Comparison of ENCODE assay signal across 7 mouse cellular contexts in the genomic region with DNA sequence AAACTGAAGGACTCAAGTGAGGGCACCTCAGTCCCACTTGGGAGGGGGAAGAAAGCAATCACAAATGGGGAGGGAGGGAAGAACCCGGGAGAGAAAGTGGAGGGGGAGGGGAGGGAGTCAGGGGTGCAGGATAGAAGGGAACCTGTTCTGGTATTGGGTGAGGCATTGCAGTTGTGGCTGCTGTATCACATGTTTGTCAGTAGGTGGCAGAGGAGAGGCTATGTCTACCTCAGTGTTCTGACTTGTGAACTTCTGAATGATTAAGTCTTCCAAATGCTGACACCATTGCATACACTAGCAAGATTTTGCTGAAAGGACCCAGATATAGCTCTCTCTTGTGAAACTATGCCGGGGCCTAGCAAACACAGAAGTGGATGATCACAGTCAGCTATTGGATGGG. TPM values are rescaled to one million over a fixed set of nuclear protein-coding genes. Genes with fewer than 3 reads are reported as not detected.
DNase-seq lines count a peak whose midpoint lies in the region; ATAC-seq and TF ChIP-seq lines count a peak whose summit lies in the region.
"Not testable (repeated sequence)": the region's sequence is repeated elsewhere in the genome, so short reads cannot be mapped to it uniquely, and the experiment has no call there.

No protein-coding gene starts in this region.

- not testable (repeated sequence) for H3K4me2 ChIP-seq in liver, embryonic 14.5 days (ENCODE audit: low read depth)

- ATAC-seq in activated CD4-positive, CD25-positive, alpha-beta regulatory T cell, adult 4 months, result peak; percentile 52
- ATAC-seq in liver, embryonic 14.5 days (ENCODE audit: insufficient read depth), result not testable (repeated sequence)

- TF ChIP-seq POLR2A in MEL (IDR thresholded peaks at IDR 0.05; ENCODE audit: control insufficient read depth in 1 of 2, insufficient read depth in 1 of 2, low read depth in 1 of 2, low read length in 2 of 2, poor library complexity in 1 of 2), result not testable (repeated sequence)

- peak in 2 of 3 experiments; percentile 21 to 39; a peak in 2 of 6 replicates for TF ChIP-seq CTCF in MEL (IDR thresholded peaks at IDR 0.05 in 2 of 3, conservative IDR thresholded peaks at IDR 0.05 in 1 of 3; ENCODE audit: control insufficient read depth in 1 of 3, insufficient read depth in 1 of 3, low read depth in 2 of 3, low read length in 3 of 3, poor library complexity in 1 of 3, severe bottlenecking in 1 of 3)
- peak; percentile 35 for TF ChIP-seq CTCF in liver, embryonic 14.5 days (IDR thresholded peaks at IDR 0.05; ENCODE audit: low read depth)

- H3K4me3 ChIP-seq in MEL (ENCODE audit: control insufficient read depth in 1 of 2, insufficient read depth in 1 of 2, low read depth in 2 of 2, low read length in 2 of 2); liver, embryonic 14.5 days (ENCODE audit: insufficient read depth in 1 of 2, low read depth in 2 of 2, low read length in 2 of 2): not testable (repeated sequence)

- H3K36me3 ChIP-seq in MEL (ENCODE audit: control insufficient read depth in 1 of 2, insufficient read depth in 2 of 2, low read length in 2 of 2); liver, embryonic 14.5 days (replicated peaks; ENCODE audit: control insufficient read depth, insufficient read depth, low read depth): not testable (repeated sequence)

- not testable (repeated sequence) for H3K4me1 ChIP-seq in MEL (ENCODE audit: control insufficient read depth in 1 of 2, insufficient read depth in 2 of 2, low read length in 2 of 2); liver, embryonic 14.5 days (replicated peaks; ENCODE audit: control insufficient read depth in 2 of 2, insufficient read depth in 2 of 2, low read length in 1 of 2)

- not testable (repeated sequence) for H3K79me2 ChIP-seq in MEL (ENCODE audit: control insufficient read depth, insufficient read depth, low read length, poor library complexity)

- not testable (repeated sequence) for H3K9me3 ChIP-seq in MEL (replicated peaks; ENCODE audit: insufficient read depth, low read length); liver, embryonic 14.5 days (ENCODE audit: control insufficient read depth, low read length)

- peak; percentile 31 for DNase-seq in CD4-positive, CD25-positive, alpha-beta regulatory T cell, adult 2 months (ENCODE audit: low read depth, low spot score)
- DNase-seq in MEL (ENCODE audit: low read depth, low spot score), result peak; percentile 37
- peak; percentile 18 for DNase-seq in embryo, embryonic 10.5 days (ENCODE audit: low spot score)
- DNase-seq in induced T-regulatory cell, adult 2 months (ENCODE audit: low read depth), result peak; percentile 18
- not testable (repeated sequence) for DNase-seq in liver, embryonic 14.5 days (ENCODE audit: low read depth in 3 of 3, low spot score in 3 of 3)
- peak; percentile 5 for DNase-seq in naive thymus-derived CD4-positive, alpha-beta T cell, adult 2 months (ENCODE audit: low read depth)

- not testable (repeated sequence) for H3K27me3 ChIP-seq in MEL (ENCODE audit: control insufficient read depth in 1 of 2, insufficient read depth in 2 of 2, low read length in 2 of 2); liver, embryonic 14.5 days (ENCODE audit: control insufficient read depth, insufficient read depth, low read length)

- peak; percentile 15 for TF ChIP-seq RAD21 in MEL (IDR thresholded peaks at IDR 0.05; ENCODE audit: low read depth, low read length)

- not testable (repeated sequence) for TF ChIP-seq EP300 in MEL (IDR thresholded peaks at IDR 0.05; ENCODE audit: low read depth in 1 of 2, low read length in 2 of 2); liver, embryonic 14.5 days (IDR thresholded peaks at IDR 0.05; ENCODE audit: low read depth)

- WGBS in liver, embryonic 14.5 days (ENCODE audit: insufficient replicate concordance), result 29% methylated on average over 2 of the region's 2 CpGs

- not testable (repeated sequence) for H3K9ac ChIP-seq in MEL (ENCODE audit: control insufficient read depth, low read depth, low read length, poor library complexity, severe bottlenecking); liver, embryonic 14.5 days (replicated peaks)

- H3K27ac ChIP-seq in MEL (ENCODE audit: control insufficient read depth, low read depth, low read length); liver, embryonic 14.5 days: not testable (repeated sequence)

TF ChIP-seq in MEL, 35 proteins besides CTCF, POLR2A, EP300 and RAD21:
- peak; percentile 38 for TF ChIP-seq SMC3 (IDR thresholded peaks at IDR 0.05; ENCODE audit: low read depth, low read length)

RNA-seq across cellular contexts. Expression of a gene that starts 32.6 kb away (rescaled TPM):
- total RNA-seq in MEL (2012; rRNA removed), result 26.3 and 26.7 TPM in 2 replicates
- 10 to 100 TPM in 1 of 2 experiments, not detected in 1; 27.2 TPM for polyA plus RNA-seq in MEL (2012; ENCODE audit: insufficient read depth in 1 of 2, insufficient read length in 2 of 2, low read depth in 1 of 2, low replicate concordance in 2 of 2, missing spikeins in 1 of 2)
- 10 to 100 TPM; 60.3 to 63.4 TPM for polyA plus RNA-seq in activated CD4-positive, CD25-positive, alpha-beta regulatory T cell, adult 4 months (2017; shearing (Covaris generic))
- 9.7 and 16.1 TPM in 2 replicates for polyA plus RNA-seq in liver, embryonic 14.5 days (2012; rRNA removed)
- 11.0 and 11.4 TPM in 2 replicates for polyA plus RNA-seq in liver, embryonic 14.5 days (2014; fragmentation: Nextera tagmentation; extraction: Ambion mirVana)
